Mouse (Mus musculus) kidney, postnatal 0 days (tissue): Measurements from ENCODE around the gene Mbd3l1. TPM values are rescaled to one million over a fixed set of nuclear protein-coding genes. Genes with fewer than 3 reads are reported as not detected.

Experiments
- ATAC-seq: fragments of 200-750 bp; cut with Nextera tagmentation; replicated peaks from 2 replicates; pipeline ENCODE4 v1.8.0; 2017; ENCODE audit warnings: low read depth, moderate number of reproducible peaks, moderate TSS enrichment, moderate library complexity; ENCODE audit not compliant: low FRiP score
- DNase-seq: peaks from one replicate; pipeline ENCODE4 v3.0.0-alpha.2; 2016; ENCODE audit warnings: low spot score
- H3K27ac ChIP-seq: fragments of 300-500 bp; sonication (generic); 2 replicates; pipeline ENCODE4 v1.5.1; 2014; ENCODE audit warnings: mild to moderate bottlenecking
- H3K27me3 ChIP-seq: fragments of 300-500 bp; sonication (generic); 2 replicates; pipeline ENCODE4 v1.6.1; 2014; ENCODE audit warnings: low read length, mixed read lengths; ENCODE audit not compliant: insufficient read depth
- H3K36me3 ChIP-seq: fragments of 300-500 bp; sonication (generic); 2 replicates; pipeline ENCODE4 v1.6.1; 2014; ENCODE audit warnings: low read length, mixed read lengths; ENCODE audit not compliant: insufficient read depth
- H3K4me1 ChIP-seq: fragments of 300-500 bp; sonication (generic); replicated peaks from 2 replicates; pipeline ENCODE4 v1.6.1; 2014; ENCODE audit warnings: antibody characterized with exemption, low read length, mixed read lengths; ENCODE audit not compliant: insufficient read depth
- H3K4me2 ChIP-seq: fragments of 300-500 bp; sonication (generic); 2 replicates; pipeline ENCODE4 v1.6.1; 2014; ENCODE audit warnings: mild to moderate bottlenecking, low read length, moderate library complexity, mixed read lengths
- H3K4me3 ChIP-seq: fragments of 300-500 bp; sonication (generic); replicated peaks from 2 replicates; pipeline ENCODE4 v1.5.1; 2014; ENCODE audit warnings: low read depth, low read length
- H3K9ac ChIP-seq: fragments of 300-500 bp; sonication (generic); 2 replicates; pipeline ENCODE4 v1.6.1; 2014; ENCODE audit warnings: low read depth, low read length
- H3K9me3 ChIP-seq: fragments of 300-500 bp; sonication (generic); replicated peaks from 2 replicates; pipeline ENCODE4 v1.6.1; 2016; ENCODE audit warnings: low read length, inconsistent platforms, mixed read lengths
- CTCF ChIP-seq: IDR thresholded peaks from 2 replicates; pipeline ENCODE4 v1.5.1; 2016; ENCODE audit warnings: antibody characterized with exemption, low read depth, mild to moderate bottlenecking, moderate library complexity
- WGBS: fragments of 180-500 bp; shearing (Covaris S2); extraction: QIAGEN DNeasy Blood & Tissue Kit; methylation state at CpG from one replicate; pipeline ENCODE4 v1.1.7; 2014; 5-methylcytosine and 5-hydroxymethylcytosine counted together
- microRNA-seq: library from miRNA; unstranded; fragments of <30 nt; microRNA quantifications from one replicate; pipeline ENCODE4, GENCODE M21; 2016
- polyA plus RNA-seq: library from polyadenylated mRNA; unstranded; fragments of >200 nt; fragmentation: Nextera tagmentation; extraction: Ambion mirVana; gene quantifications from 2 replicates; pipeline ENCODE4 v1.2.1, GENCODE M21; 2015

Mbd3l1 gene
- polyA plus RNA-seq, 1 experiment from 2014 or later, result not detected

- DNase-seq (peak; percentile 95), ATAC-seq (peak; percentile 94)
- Histone ChIP-seq H3K4me3 (peak overlapping the region; percentile 57), H3K4me2 (peak overlapping the region; percentile 63), H3K4me1 (no peaks in the 10 kb centered on the region), H3K27me3 (no peaks in the 10 kb centered on the region), H3K9me3 (no peaks in the 10 kb centered on the region), H3K36me3 (no peaks in the 10 kb centered on the region), H3K27ac (peak overlapping the region; percentile 80), H3K9ac (peak overlapping the region; percentile 49)
- WGBS, result 5% methylated on average over 39 of the region's 39 CpGs
- peak; percentile 48 for TF ChIP-seq CTCF
These were observed 4.6 kb upstream of the Mbd3l1 start for GRCm38 (mm10) chr9:18473324-18474128.

GRCm38 (mm10) chr9:18508098-18508497 lies 29.9 kb downstream of the Mbd3l1 start:
- peak; percentile 58 for TF ChIP-seq CTCF
- 0 out of 2 replicates have a peak, but pooled peaks have one; percentile 49 for ATAC-seq

More at GRCm38 (mm10) chr9:18508098-18508497, 29.9 kb downstream of the Mbd3l1 start:
- H3K4me1 ChIP-seq, result no peaks in the 10 kb centered on the region
- no peak overlapping the region for H3K4me3 ChIP-seq
- no peak overlapping the region for H3K4me2 ChIP-seq
- no peak overlapping the region for H3K9ac ChIP-seq
- H3K36me3 ChIP-seq, result no peaks in the 10 kb centered on the region
- whole genome bisulfite sequencing, result 39% methylated on average over 2 of the region's 2 CpGs
- peak; percentile 33 for DNase-seq
- no peak overlapping the region for H3K27ac ChIP-seq
- no peaks in the 10 kb centered on the region for H3K9me3 ChIP-seq
- no peaks in the 10 kb centered on the region for H3K27me3 ChIP-seq

Small RNAs within 50 kb of the gene (microRNA-seq; reads per million reads assigned to microRNA genes)
- not detected for gene Gm22854

Other genes starting within 250 kb of the Mbd3l1 start
- 68.9 and 80.5 TPM in 2 replicates for gene Chordc1, start 186.2 kb upstream of the Mbd3l1 start, polyA plus RNA-seq
- gene Naalad2, start 75.4 kb upstream of the Mbd3l1 start, polyA plus RNA-seq, result 7.1 and 9.0 TPM in 2 replicates
- not detected in 2 replicates for gene Ubtfl1, start 73.9 kb upstream of the Mbd3l1 start, polyA plus RNA-seq
- not detected in 2 replicates for gene Mbd3l2, start 47.7 kb upstream of the Mbd3l1 start, polyA plus RNA-seq
- 4.9 TPM in 2 replicates for gene Zfp558, start 91 bp upstream of the Mbd3l1 start, polyA plus RNA-seq
- gene Muc16, start 196.2 kb downstream of the Mbd3l1 start, polyA plus RNA-seq, result 0.01 and 0.08 TPM in 2 replicates